24 mouse cellular contexts compared by ENCODE assay signal in genomic region chr9:85589210-85589609, GRCm38 (mm10).
DNase-seq lines count a peak whose midpoint lies in the region; ATAC-seq and TF ChIP-seq lines count a peak whose summit lies in the region.
"Had no signal": no experiment of that assay in that cellular context is flagged by ENCODE, and none has a peak within 500 bp of the region (broad histone marks: within the 10 kb centered on the region; RNA-seq: fewer than 3 reads in every experiment).

No protein-coding gene starts in this region.

- no peak overlapping the region for H3K9ac ChIP-seq in forebrain, embryonic 13.5 days
- no peak overlapping the region for H3K9ac ChIP-seq in forebrain, embryonic 12.5 days
- H3K9ac ChIP-seq in forebrain, embryonic 16.5 days (replicated peaks; ENCODE audit: low read depth, low read length): no peak overlapping the region
- no peak overlapping the region for H3K9ac ChIP-seq in forebrain, embryonic 11.5 days (ENCODE audit: low read length)
- H3K9ac ChIP-seq in midbrain, postnatal 0 days (replicated peaks; ENCODE audit: low read length, poor library complexity, severe bottlenecking): no peak overlapping the region
- H3K9ac ChIP-seq: embryonic facial prominence, embryonic 12.5 days; embryonic facial prominence, embryonic 15.5 days; hindbrain, embryonic 13.5 days had no signal

- H3K27ac ChIP-seq in forebrain, embryonic 13.5 days: no peak overlapping the region
- H3K27ac ChIP-seq in forebrain, embryonic 12.5 days: no peak overlapping the region
- H3K27ac ChIP-seq in forebrain, embryonic 16.5 days (ENCODE audit: low read length): no peak overlapping the region
- no peak overlapping the region for H3K27ac ChIP-seq in forebrain, embryonic 11.5 days (ENCODE audit: low read depth, low read length)
- no peak overlapping the region for H3K27ac ChIP-seq in midbrain, postnatal 0 days (ENCODE audit: low read depth, low read length)
- H3K27ac ChIP-seq in midbrain, embryonic 10.5 days (replicated peaks): no peak overlapping the region
- H3K27ac ChIP-seq: embryonic facial prominence, embryonic 12.5 days; embryonic facial prominence, embryonic 15.5 days; heart, adult 2 months; hindbrain, embryonic 13.5 days; hindbrain, postnatal 0 days had no signal

- H3K4me2 ChIP-seq in forebrain, embryonic 13.5 days: no peak overlapping the region
- no peak overlapping the region for H3K4me2 ChIP-seq in forebrain, embryonic 12.5 days
- no peak overlapping the region for H3K4me2 ChIP-seq in forebrain, embryonic 16.5 days (ENCODE audit: low read length)
- H3K4me2 ChIP-seq in forebrain, embryonic 11.5 days (ENCODE audit: low read depth, low read length, severe bottlenecking): no peak overlapping the region
- H3K4me2 ChIP-seq in midbrain, postnatal 0 days (ENCODE audit: low read depth, low read length, poor library complexity, severe bottlenecking): no peak overlapping the region
- H3K4me2 ChIP-seq: embryonic facial prominence, embryonic 12.5 days; embryonic facial prominence, embryonic 15.5 days; heart, embryonic 11.5 days; hindbrain, embryonic 13.5 days had no signal

- H3K36me3 ChIP-seq in forebrain, embryonic 13.5 days (ENCODE audit: poor library complexity, severe bottlenecking): no peaks in the 10 kb centered on the region
- H3K36me3 ChIP-seq in forebrain, embryonic 12.5 days (replicated peaks): no peaks in the 10 kb centered on the region
- H3K36me3 ChIP-seq in forebrain, embryonic 16.5 days (ENCODE audit: control insufficient read depth, insufficient read depth): no peaks in the 10 kb centered on the region
- H3K36me3 ChIP-seq in forebrain, embryonic 11.5 days (ENCODE audit: control insufficient read depth, insufficient read depth, low read length): no peaks in the 10 kb centered on the region
- H3K36me3 ChIP-seq in midbrain, postnatal 0 days (ENCODE audit: insufficient read depth, low read length): no peaks in the 10 kb centered on the region
- H3K36me3 ChIP-seq in midbrain, embryonic 10.5 days: no peaks in the 10 kb centered on the region
- H3K36me3 ChIP-seq: embryonic facial prominence, embryonic 12.5 days; embryonic facial prominence, embryonic 15.5 days; hindbrain, embryonic 13.5 days had no signal

- H3K27me3 ChIP-seq in forebrain, embryonic 13.5 days: no peaks in the 10 kb centered on the region
- H3K27me3 ChIP-seq in forebrain, embryonic 12.5 days: no peaks in the 10 kb centered on the region
- H3K27me3 ChIP-seq in forebrain, embryonic 16.5 days (replicated peaks; ENCODE audit: control insufficient read depth, insufficient read depth, low read length): no peaks in the 10 kb centered on the region
- H3K27me3 ChIP-seq in forebrain, embryonic 11.5 days (ENCODE audit: control insufficient read depth, insufficient read depth, low read length): no peaks in the 10 kb centered on the region
- no peaks in the 10 kb centered on the region for H3K27me3 ChIP-seq in midbrain, postnatal 0 days (ENCODE audit: insufficient read depth, low read length)
- no peaks in the 10 kb centered on the region for H3K27me3 ChIP-seq in midbrain, embryonic 10.5 days (ENCODE audit: low read depth, poor library complexity, severe bottlenecking)
- H3K27me3 ChIP-seq: embryonic facial prominence, embryonic 12.5 days; embryonic facial prominence, embryonic 15.5 days; hindbrain, embryonic 13.5 days had no signal

- ATAC-seq in forebrain, embryonic 13.5 days: peak; percentile 48; the same call in 1 of the 2 replicates
- ATAC-seq in forebrain, embryonic 12.5 days (ENCODE audit: low FRiP score): no peak; the same call in 1 of the 2 replicates
- ATAC-seq in forebrain, embryonic 16.5 days: 0 out of 2 replicates have a peak, but pooled peaks have one; percentile 38
- ATAC-seq in forebrain, embryonic 11.5 days (replicated peaks; ENCODE audit: low FRiP score): no peak
- no peak for ATAC-seq in midbrain, postnatal 0 days (ENCODE audit: low FRiP score)
- ATAC-seq: activated CD4-positive, CD25-positive, alpha-beta regulatory T cell, adult 4 months; hindbrain, postnatal 0 days; inflammation-experienced regulatory T-cells, adult 6 months; intestine, embryonic 16.5 days had no signal

- no peak for DNase-seq in forebrain, embryonic 11.5 days (ENCODE audit: low spot score)
- peak; percentile 7 for DNase-seq in midbrain, postnatal 0 days (ENCODE audit: low spot score)
- no peak for DNase-seq in midbrain, embryonic 10.5 days (ENCODE audit: low spot score)
- DNase-seq: adrenal gland, adult 8-10 months; adrenal gland, postnatal 25 days; cerebellum, adult 11 months; cerebellum, adult 2 months; cerebellum, adult 9-11 months; cerebellum, postnatal 25 days; gastrocnemius, postnatal 10 days; gastrocnemius, postnatal 36 days; heart, adult 2 months; kidney, adult 18-20 months had no signal

- no peak for TF ChIP-seq CTCF in midbrain, postnatal 0 days (IDR thresholded peaks at IDR 0.05)

- no peaks in the 10 kb centered on the region for H3K4me1 ChIP-seq in forebrain, embryonic 13.5 days
- H3K4me1 ChIP-seq in forebrain, embryonic 12.5 days: no peaks in the 10 kb centered on the region
- no peaks in the 10 kb centered on the region for H3K4me1 ChIP-seq in forebrain, embryonic 16.5 days (replicated peaks; ENCODE audit: control insufficient read depth, insufficient read depth, low read length)
- no peaks in the 10 kb centered on the region for H3K4me1 ChIP-seq in forebrain, embryonic 11.5 days (replicated peaks; ENCODE audit: control insufficient read depth, insufficient read depth, low read length)
- H3K4me1 ChIP-seq in midbrain, postnatal 0 days (ENCODE audit: insufficient read depth, low read length): no peaks in the 10 kb centered on the region
- no peaks in the 10 kb centered on the region for H3K4me1 ChIP-seq in midbrain, embryonic 10.5 days
- H3K4me1 ChIP-seq: embryonic facial prominence, embryonic 12.5 days; embryonic facial prominence, embryonic 15.5 days; hindbrain, embryonic 13.5 days had no signal

- WGBS in forebrain, embryonic 13.5 days: 79% methylated on average over 3 of the region's 3 CpGs
- 79% methylated on average over 3 of the region's 3 CpGs for WGBS in forebrain, embryonic 12.5 days
- 71% methylated on average over 3 of the region's 3 CpGs for WGBS in forebrain, embryonic 16.5 days
- 96% methylated on average over 3 of the region's 3 CpGs for WGBS in forebrain, embryonic 11.5 days
- 90% methylated on average over 3 of the region's 3 CpGs for WGBS in midbrain, postnatal 0 days
- 93% methylated on average over 3 of the region's 3 CpGs for WGBS in midbrain, embryonic 10.5 days

- peaks cover 1% of the 10 kb centered on the region; the same call in 1 of the 2 replicates for H3K9me3 ChIP-seq in forebrain, embryonic 13.5 days (replicated peaks)
- H3K9me3 ChIP-seq in forebrain, embryonic 12.5 days: no peaks in the 10 kb centered on the region
- H3K9me3 ChIP-seq in forebrain, embryonic 16.5 days (ENCODE audit: control insufficient read depth, low read length): peaks cover 1% of the 10 kb centered on the region
- H3K9me3 ChIP-seq in forebrain, embryonic 11.5 days (ENCODE audit: control insufficient read depth, low read length): no peaks in the 10 kb centered on the region
- no peaks in the 10 kb centered on the region for H3K9me3 ChIP-seq in midbrain, postnatal 0 days (ENCODE audit: low read length)
- 0 out of 2 replicates have a peak, but pooled peaks cover under 1% of the 10 kb centered on the region for H3K9me3 ChIP-seq in midbrain, embryonic 10.5 days (replicated peaks)
- H3K9me3 ChIP-seq: embryonic facial prominence, embryonic 12.5 days; embryonic facial prominence, embryonic 15.5 days had no signal

- H3K4me3 ChIP-seq in forebrain, embryonic 13.5 days: no peak overlapping the region
- H3K4me3 ChIP-seq in forebrain, embryonic 12.5 days (replicated peaks): no peak overlapping the region
- H3K4me3 ChIP-seq in forebrain, embryonic 16.5 days (replicated peaks; ENCODE audit: low read length): no peak overlapping the region
- H3K4me3 ChIP-seq in forebrain, embryonic 11.5 days (ENCODE audit: low read depth, low read length): no peak overlapping the region
- H3K4me3 ChIP-seq in midbrain, postnatal 0 days (ENCODE audit: low read depth, low read length): no peak overlapping the region
- no peak overlapping the region for H3K4me3 ChIP-seq in midbrain, embryonic 10.5 days
- H3K4me3 ChIP-seq: embryonic facial prominence, embryonic 12.5 days; embryonic facial prominence, embryonic 15.5 days; heart, adult 2 months; hindbrain, embryonic 13.5 days had no signal

Comparison
In these comparisons a context has a peak if more than half of its experiments do, and no peak if none do; other contexts are left out.
1. ATAC-seq: peak in forebrain, embryonic 13.5 days (single experiment) and forebrain, embryonic 16.5 days (single experiment); none in forebrain, embryonic 12.5 days (single experiment), forebrain, embryonic 11.5 days (single experiment) and midbrain, postnatal 0 days (single experiment).